Mouse (Mus musculus) left cerebral cortex, adult 8-10 months (tissue): ENCODE measurements around the gene Vwce. TPM values are rescaled to one million over a fixed set of nuclear protein-coding genes. Genes with fewer than 3 reads are reported as not detected.

ENCODE experiments used
- DNase-seq, 2 experiments: peaks; one replicate each; pipeline ENCODE4 v3.0.0; 2022; ENCODE audit warnings: low spot score in 2 of 2
- total RNA-seq, 4 experiments: library from RNA; stranded (reverse); gene quantifications; 2 replicates each; pipeline ENCODE4 v1.2.4; 2022

The Vwce gene
- total RNA-seq, 4 experiments from 2014 or later: 0.39 to 0.77 (median 0.47) TPM

GRCm38 (mm10) chr19:10689470-10690166 is 55.6 kb downstream of the Vwce start:
- no peak for DNase-seq

DNA sequence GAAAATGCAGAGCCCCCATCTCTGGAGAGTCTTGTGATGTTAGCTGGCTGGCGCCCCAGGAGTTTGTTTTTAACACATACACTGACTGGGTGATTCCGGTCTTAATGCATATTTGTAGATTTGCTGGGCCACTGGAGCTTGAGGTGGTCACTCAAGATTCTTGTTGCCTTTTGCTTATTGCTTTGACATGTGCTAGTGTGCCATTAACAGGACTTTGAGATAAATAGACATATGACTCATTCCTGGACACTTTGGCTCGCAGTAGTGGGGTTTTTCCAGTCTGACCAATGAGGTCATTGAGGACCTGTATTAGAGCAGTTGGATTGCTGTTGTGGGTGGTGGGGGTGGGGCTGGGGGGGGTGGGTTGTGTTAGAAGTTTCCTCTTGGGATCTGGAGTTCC is 56.3 kb downstream of the Vwce start:
- no peak for DNase-seq

DNA sequence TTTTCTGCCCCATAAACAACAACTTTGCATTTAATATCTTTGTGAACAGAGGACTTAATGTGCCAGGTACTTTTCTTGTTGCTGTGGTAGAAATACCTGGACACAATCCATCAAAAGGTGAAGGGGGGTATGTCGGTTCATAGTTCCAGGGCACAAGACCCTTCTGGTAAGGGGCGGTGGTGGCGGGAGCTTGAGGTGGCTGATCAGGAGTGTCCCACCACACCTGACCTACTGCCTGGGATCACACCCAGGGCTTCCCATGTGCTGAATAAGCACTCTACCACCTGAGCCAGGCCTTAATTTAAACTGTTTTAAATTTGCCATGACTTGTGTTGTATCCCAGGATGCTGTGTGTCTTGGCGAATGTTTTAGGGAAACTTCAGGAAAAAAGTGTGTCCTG is 57.1 kb downstream of the Vwce start:
- DNase-seq: no peak

- DNase-seq: no peak
These were observed 57.6 kb downstream of the Vwce start for GRCm38 (mm10) chr19:10691660-10692059.

DNA sequence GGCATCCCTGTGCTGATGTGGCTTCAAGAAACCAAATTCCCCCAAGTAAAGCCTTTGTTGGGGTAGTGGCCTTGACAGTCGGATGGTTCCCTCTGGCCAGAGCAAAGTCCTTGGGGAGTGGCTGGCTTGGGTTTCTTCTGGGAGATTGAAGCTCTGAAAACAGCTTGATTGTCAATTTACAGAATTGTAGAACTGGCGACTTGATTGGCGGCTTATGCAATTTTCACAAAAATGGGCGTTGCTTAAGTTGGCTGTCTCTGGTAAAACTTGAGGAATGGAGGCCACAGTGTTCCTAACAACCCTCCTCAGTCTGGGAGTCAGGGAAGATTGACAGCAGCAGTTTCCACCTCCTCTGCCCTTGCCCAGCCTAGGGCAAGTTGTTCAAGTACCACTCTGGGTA is 58.3 kb downstream of the Vwce start:
- DNase-seq: no peak

- no peak for DNase-seq
These were observed 60.1 kb downstream of the Vwce start for GRCm38 (mm10) chr19:10693926-10694682.

- DNase-seq: no peak
These were observed 61.8 kb downstream of the Vwce start for GRCm38 (mm10) chr19:10695801-10696200.

GRCm38 (mm10) chr19:10698131-10698991 is 64.3 kb downstream of the Vwce start:
- DNase-seq: no peak

DNA sequence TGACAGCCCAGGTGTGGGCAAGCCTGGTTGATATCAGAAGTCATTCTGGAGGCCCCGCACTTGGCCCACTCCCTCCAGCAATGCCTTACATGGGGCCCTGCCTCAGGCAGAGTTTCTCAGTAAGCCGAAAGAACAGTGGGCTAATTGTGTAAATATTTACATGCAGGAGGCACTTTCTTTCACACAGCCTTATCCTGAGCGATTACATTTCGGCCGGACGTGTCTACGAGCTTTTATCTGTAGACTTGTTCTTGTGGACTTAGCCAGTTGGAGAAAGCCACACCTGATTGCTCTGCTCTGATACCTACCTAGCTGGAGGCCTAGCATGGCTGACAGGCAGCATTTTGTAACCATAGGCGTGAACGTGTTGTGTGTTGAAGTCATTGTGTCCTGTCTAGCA is 65.8 kb downstream of the Vwce start:
- DNase-seq: no peak

DNA sequence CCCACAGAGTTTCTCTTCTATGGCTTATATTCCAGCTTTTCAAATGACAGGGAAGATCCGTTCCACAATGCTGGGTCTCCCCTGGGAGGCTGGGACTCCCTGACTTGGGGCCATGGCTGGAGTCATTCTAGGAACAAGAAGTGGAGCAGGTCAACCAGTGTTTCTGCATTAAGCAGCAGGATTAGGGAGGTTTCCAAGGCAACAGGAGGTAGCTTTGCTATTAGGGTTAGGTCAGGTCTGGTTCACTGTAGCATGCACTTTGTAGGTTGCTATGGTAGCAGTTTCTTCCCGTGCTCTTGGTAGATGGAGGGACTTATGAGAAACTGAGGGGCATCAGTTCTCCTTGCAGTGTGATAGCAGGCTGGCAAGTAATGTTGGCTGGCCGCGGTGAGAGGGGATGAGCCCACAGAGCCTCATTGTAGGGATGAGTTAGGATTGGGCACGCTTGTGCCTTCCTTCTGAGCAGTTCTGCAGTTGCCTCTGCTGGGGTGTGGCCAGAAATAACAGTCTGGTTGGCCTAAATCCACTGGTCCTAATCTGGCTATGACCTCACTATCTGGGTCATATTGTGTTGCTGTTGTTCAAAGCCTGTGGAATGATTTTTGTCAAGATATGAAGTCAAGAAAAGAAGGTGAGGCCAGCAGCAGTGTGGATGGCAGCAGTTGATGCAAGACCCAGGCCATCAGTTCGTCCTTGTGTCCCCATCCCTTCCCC is 67.2 kb downstream of the Vwce start:
- no peak for DNase-seq

GRCm38 (mm10) chr19:10702125-10702524 is 68.1 kb downstream of the Vwce start:
- DNase-seq: no peak

DNA sequence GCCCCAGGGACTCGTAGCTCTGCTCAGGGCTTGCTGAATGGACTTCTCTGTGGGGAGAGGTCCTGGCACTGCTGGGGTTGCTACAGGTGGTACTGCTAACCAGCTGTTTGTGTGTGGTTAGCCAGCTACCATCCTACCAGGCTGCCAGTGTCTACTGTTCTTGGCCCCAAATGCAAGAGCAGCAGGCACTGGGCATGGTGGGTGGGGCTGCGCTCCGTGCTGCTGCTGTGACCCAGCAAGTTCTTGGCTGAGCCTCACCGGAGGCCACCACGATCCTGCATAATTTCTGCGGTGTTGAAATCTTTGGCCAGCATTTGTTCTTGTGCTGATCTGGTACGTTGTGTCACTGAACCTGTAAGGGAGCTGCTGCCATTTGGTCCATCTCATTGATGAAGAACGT is 69.5 kb downstream of the Vwce start:
- DNase-seq: no peak

DNA sequence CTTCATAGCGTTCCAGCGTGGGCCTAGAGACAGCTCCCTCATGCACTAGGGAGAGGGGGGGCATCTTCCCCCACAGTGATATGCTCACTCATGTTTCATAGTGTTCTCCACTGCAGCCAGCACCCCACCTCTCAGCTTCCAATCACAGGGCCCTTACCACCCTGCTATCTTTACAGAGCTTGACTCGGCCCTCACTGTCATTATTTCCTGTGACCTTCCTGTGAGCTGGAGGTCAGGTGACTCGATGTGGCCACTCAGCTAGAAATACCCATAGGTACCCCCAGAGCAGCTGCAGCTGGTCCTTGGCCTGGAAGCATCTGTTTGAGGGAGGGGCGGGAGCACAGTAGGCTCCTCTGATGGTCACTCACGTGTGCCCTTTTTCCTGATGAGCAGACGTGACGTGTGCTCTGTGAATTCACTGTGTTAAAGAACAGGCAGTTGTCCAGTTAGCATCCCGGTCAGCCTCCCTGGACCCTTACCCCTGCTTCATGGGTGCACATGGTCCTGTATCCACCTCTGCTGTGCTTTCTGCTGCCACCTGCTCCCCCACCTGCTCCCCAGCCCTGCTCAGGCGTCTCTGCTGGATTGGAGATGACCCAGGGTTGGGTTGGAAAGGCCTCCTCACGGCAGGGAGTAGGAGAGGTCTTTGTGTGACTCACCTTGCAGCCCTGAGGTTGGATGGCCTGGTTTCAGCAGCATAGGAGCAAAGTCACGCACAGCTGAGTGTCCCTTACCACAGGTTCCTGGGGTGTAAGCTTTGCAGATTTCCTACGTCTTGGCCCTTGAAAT is 73.3 kb downstream of the Vwce start:
- no peak for DNase-seq

DNA sequence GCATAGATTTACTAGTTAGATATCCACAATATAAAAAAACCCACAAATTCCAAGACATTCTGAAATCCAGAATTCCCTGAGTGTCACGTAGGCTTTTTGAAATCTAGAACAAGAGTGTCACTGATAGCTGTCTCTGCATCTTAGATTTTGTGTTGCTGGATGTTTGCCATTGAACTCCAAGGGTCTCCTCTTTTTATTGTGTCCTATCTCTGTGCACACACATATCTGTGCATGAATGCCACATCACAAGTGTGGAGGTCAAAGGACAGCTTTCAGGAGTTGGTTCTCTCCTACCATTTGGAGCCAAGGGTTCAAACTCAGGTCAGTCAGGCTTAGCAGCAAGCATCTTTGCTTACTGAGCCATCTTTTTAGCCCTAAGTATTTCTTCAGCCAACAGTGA is 73.9 kb downstream of the Vwce start:
- no peak for DNase-seq

DNA sequence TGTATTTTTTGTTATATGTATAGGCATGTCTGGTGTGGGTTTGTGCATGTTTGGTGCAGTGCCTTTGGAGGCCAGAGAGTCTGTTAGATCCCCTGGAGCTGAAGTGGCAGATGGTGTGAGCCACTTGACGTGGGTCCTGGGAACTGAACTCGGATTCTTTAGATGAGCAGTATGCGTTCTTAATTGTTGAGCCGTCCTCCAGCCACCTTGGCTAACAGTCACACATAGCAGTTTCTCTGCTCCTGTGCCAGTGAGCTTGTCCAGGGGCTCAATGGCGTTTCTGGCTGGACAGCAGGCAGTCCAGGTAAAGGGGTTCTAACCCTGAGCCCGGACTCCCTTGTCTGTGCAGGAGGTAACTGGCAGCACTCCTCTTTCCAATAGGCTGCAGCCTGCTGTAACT is 74.9 kb downstream of the Vwce start:
- DNase-seq: no peak

GRCm38 (mm10) chr19:10709360-10710087 is 75.5 kb downstream of the Vwce start:
- DNase-seq: peak; percentile 97 to 98

- DNase-seq: peak; percentile 54 to 64
These were observed 76.1 kb downstream of the Vwce start for GRCm38 (mm10) chr19:10710088-10710511.

- no peak for DNase-seq
These were observed 76.7 kb downstream of the Vwce start for GRCm38 (mm10) chr19:10710751-10711150.

GRCm38 (mm10) chr19:10712194-10712593 is 78.2 kb downstream of the Vwce start:
- no peak for DNase-seq

- no peak for DNase-seq
These were observed 78.6 kb downstream of the Vwce start for GRCm38 (mm10) chr19:10712646-10713045.
